Mouse (Mus musculus): Measurements from ENCODE around the gene Gprc5a.

- TF ChIP-seq TAL1 (IDR thresholded peaks at IDR 0.05; ENCODE audit: low read length) (no peak), GATA1 (IDR thresholded peaks at IDR 0.05; ENCODE audit: low read length) (no peak)
These were observed 4.9 kb downstream of the Gprc5a start for GRCm38 (mm10) chr6:135070347-135070746.
